Mouse (Mus musculus): ENCODE data around the gene Sh3d21.

- TF ChIP-seq EP300 (IDR thresholded peaks at IDR 0.05) = no peak
- no peak for TF ChIP-seq CTCF (IDR thresholded peaks at IDR 0.05)
Measured at GRCm38 (mm10) chr4:126187096-126187495, 23.8 kb upstream of the Sh3d21 start.

Measured in lung, postnatal 0 days (tissue).